Mouse (Mus musculus) lung, adult 2 months (tissue): ENCODE data around the gene Ncapg.
A peak's percentile ranks its signal among the peaks of the same experiment; 100 is the strongest.

Experiments
- CTCF ChIP-seq: fragments of 200-500 bp; IDR thresholded peaks from 2 replicates; pipeline ENCODE4 v1.5.1; 2011; ENCODE audit warnings: mild to moderate bottlenecking, low read length, control low read depth; ENCODE audit not compliant: insufficient read depth
- POLR2A ChIP-seq: fragments of 200-500 bp; IDR thresholded peaks from 2 replicates; pipeline ENCODE4 v1.6.1; 2011; ENCODE audit warnings: low read depth, mild to moderate bottlenecking, control low read depth, low read length, borderline replicate concordance; ENCODE audit errors: extremely low read depth

DNA sequence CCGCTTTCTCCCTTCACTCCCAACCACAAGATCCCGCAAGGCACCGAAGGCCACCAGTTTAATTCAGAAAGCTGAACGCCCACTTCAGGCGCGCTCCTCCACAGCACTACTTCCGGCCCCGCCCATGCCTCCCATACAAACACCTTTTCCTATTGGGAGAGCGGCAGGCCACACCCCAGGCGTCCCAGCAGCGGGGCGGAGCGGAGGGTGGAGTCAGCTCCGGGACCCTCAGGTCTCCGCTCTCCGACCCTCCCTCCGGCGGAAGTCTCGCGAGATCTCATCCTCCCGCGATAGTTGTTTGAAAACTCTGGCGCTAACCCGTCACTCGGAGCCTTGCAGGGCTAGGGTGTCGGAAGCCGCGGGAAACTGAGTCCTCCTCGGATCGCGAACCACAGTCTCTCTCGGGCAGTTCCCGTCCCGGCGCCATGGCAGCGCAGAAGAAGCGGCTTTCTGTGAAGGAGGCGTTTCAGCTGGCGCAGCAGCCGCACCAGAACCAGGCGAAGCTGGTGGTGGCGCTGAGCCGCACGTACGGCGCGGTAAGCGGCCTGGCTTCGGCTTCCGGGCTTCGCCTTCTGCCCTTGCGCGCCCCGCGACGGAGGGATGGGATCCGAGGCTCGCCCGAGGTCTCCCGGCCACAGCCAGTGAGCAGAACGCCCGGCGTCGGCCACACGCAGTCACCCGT is at the start of gene Ncapg:
- TF ChIP-seq CTCF (no peak), POLR2A (peak; percentile 38; the same call in 1 of the 2 replicates)
